ENCODE assay signal across 26 mouse cellular contexts in genomic region chr2:6252491-6252890, GRCm38 (mm10). TPM values are rescaled to one million over a fixed set of nuclear protein-coding genes. Genes with fewer than 3 reads are reported as not detected.
DNase-seq lines count a peak whose midpoint lies in the region; ATAC-seq and TF ChIP-seq lines count a peak whose summit lies in the region.
"Had no signal": no experiment of that assay in that cellular context is flagged by ENCODE, and none has a peak within 500 bp of the region (broad histone marks: within the 10 kb centered on the region; RNA-seq: fewer than 3 reads in every experiment).

No protein-coding gene starts in this region.

- CTCF ChIA-PET in Patski (lab: Charles Lee), result interaction anchor here (1.1 to 1.2 kb wide), 3 partner anchors 10 to 126 kb away, joined by 3 read pairs; no protein-coding TSS in a partner anchor

- no peak for DNase-seq in heart, adult 8-10 months (ENCODE audit: low spot score)
- DNase-seq in right cerebral cortex, adult 2 months (ENCODE audit: low spot score in 2 of 2), result peak; percentile 10 to 21
- DNase-seq in right cerebral cortex, postnatal 14 days, result no peak
- DNase-seq in Patski (ENCODE audit: low read depth, low spot score), result peak; percentile 39
- no peak for DNase-seq in layer of hippocampus, adult 11-12 months (ENCODE audit: low spot score)
- DNase-seq in heart, adult 9 months (ENCODE audit: low spot score in 2 of 2), result no peak
- DNase-seq: adrenal gland, adult 2 months; cerebellum, adult 11-12 months; cerebellum, postnatal 10 days; gastrocnemius, postnatal 10 days; heart, postnatal 36 days; kidney, adult 11 months; kidney, postnatal 36 days; left cerebral cortex, postnatal 4 days; liver, postnatal 0 days; right cerebral cortex, adult 18-20 months; thymus, postnatal 14 days had no signal

- no peak overlapping the region for H3K9ac ChIP-seq in heart, embryonic 13.5 days
- no peak overlapping the region for H3K9ac ChIP-seq in stomach, embryonic 15.5 days
- H3K9ac ChIP-seq: hindbrain, embryonic 13.5 days; kidney, embryonic 15.5 days; liver, postnatal 0 days; midbrain, embryonic 12.5 days; neural tube, embryonic 15.5 days had no signal

- peaks cover 3% of the 10 kb centered on the region; the same call in 1 of the 2 replicates for H3K9me3 ChIP-seq in heart, embryonic 13.5 days
- H3K9me3 ChIP-seq in stomach, embryonic 15.5 days, result no peaks in the 10 kb centered on the region
- H3K9me3 ChIP-seq: hindbrain, embryonic 13.5 days; kidney, embryonic 15.5 days; neural tube, embryonic 15.5 days had no signal

- WGBS in heart, embryonic 13.5 days, result 91% methylated on average over 3 of the region's 3 CpGs
- WGBS in stomach, embryonic 15.5 days, result 91% methylated on average over 3 of the region's 3 CpGs

- H3K4me1 ChIP-seq in heart, embryonic 13.5 days, result peaks cover 27% of the 10 kb centered on the region
- H3K4me1 ChIP-seq in stomach, embryonic 15.5 days, result 0 out of 2 replicates have a peak, but pooled peaks cover 8% of the 10 kb centered on the region

- no peak overlapping the region for H3K4me3 ChIP-seq in heart, embryonic 13.5 days
- no peak overlapping the region for H3K4me3 ChIP-seq in stomach, embryonic 15.5 days (replicated peaks)
- H3K4me3 ChIP-seq: hindbrain, embryonic 13.5 days; kidney, embryonic 15.5 days; left cerebral cortex, adult 2 months; midbrain, embryonic 12.5 days; neural tube, embryonic 15.5 days had no signal

- no peak for TF ChIP-seq CTCF in Patski (IDR thresholded peaks at IDR 0.05)

- no peak for ATAC-seq in heart, embryonic 13.5 days (ENCODE audit: extremely low read depth, insufficient number of reproducible peaks, low FRiP score, low TSS enrichment)
- no peak for ATAC-seq in Patski
- no peak for ATAC-seq in stomach, embryonic 15.5 days (ENCODE audit: insufficient read depth, low FRiP score, low read depth)
- ATAC-seq: forebrain, embryonic 14.5 days; liver, postnatal 0 days had no signal

- POLR2A ChIA-PET in Patski (lab: Charles Lee), result no interaction called here

- no peak overlapping the region for H3K4me2 ChIP-seq in heart, embryonic 13.5 days
- H3K4me2 ChIP-seq in stomach, embryonic 15.5 days, result no peak overlapping the region
- H3K4me2 ChIP-seq: hindbrain, embryonic 13.5 days; kidney, embryonic 15.5 days; liver, embryonic 11.5 days; midbrain, embryonic 12.5 days; neural tube, embryonic 15.5 days had no signal

- 0 out of 2 replicates have a peak overlapping the region, but pooled peaks have one; percentile 81 for H3K27ac ChIP-seq in heart, embryonic 13.5 days (replicated peaks)
- H3K27ac ChIP-seq in stomach, embryonic 15.5 days, result peak overlapping the region; percentile 37; the same call in 1 of the 2 replicates
- H3K27ac ChIP-seq: hindbrain, embryonic 13.5 days; kidney, embryonic 15.5 days; left cerebral cortex, adult 2 months; midbrain, embryonic 12.5 days; neural tube, embryonic 15.5 days had no signal

- in situ Hi-C loops in Patski (cut with MboI; ENCODE audit: low pct_unique_long_range_greater_than_20kb), result no loop called here

- no peaks in the 10 kb centered on the region for H3K27me3 ChIP-seq in heart, embryonic 13.5 days (replicated peaks)
- H3K27me3 ChIP-seq in Patski, result no peaks in the 10 kb centered on the region
- no peaks in the 10 kb centered on the region for H3K27me3 ChIP-seq in stomach, embryonic 15.5 days (replicated peaks)
- H3K27me3 ChIP-seq: kidney, embryonic 15.5 days; neural tube, embryonic 15.5 days had no signal

- H3K36me3 ChIP-seq in heart, embryonic 13.5 days, result no peaks in the 10 kb centered on the region
- no peaks in the 10 kb centered on the region for H3K36me3 ChIP-seq in stomach, embryonic 15.5 days
- H3K36me3 ChIP-seq: hindbrain, embryonic 13.5 days; kidney, embryonic 15.5 days; midbrain, embryonic 12.5 days; neural tube, embryonic 15.5 days had no signal

RNA-seq across cellular contexts. Expression of gene Echdc3, which starts 39.7 kb away (rescaled TPM):
- 7.7 and 8.8 TPM in 2 replicates for polyA plus RNA-seq in heart, embryonic 13.5 days (2015; fragmentation: Nextera tagmentation; extraction: Ambion mirVana)
- 10 to 100 TPM; 27.6 to 32.7 (median 31.9) TPM for total RNA-seq in heart, adult 8-10 months (2022)
- 22.2 TPM for polyA plus RNA-seq in Patski (2021)
- 12.1 and 12.4 TPM in 2 replicates for polyA plus RNA-seq in stomach, embryonic 15.5 days (2015; fragmentation: Nextera tagmentation; extraction: Ambion mirVana)

Comparison
In these comparisons a context has a peak if more than half of its experiments do, and no peak if none do; other contexts are left out.
1. DNase-seq: peak in right cerebral cortex, adult 2 months (2 of 2) and Patski (single experiment); none in heart, adult 8-10 months (single experiment), right cerebral cortex, postnatal 14 days (single experiment), layer of hippocampus, adult 11-12 months (single experiment) and heart, adult 9 months (0 of 2).